Mouse (Mus musculus): Measurements from ENCODE around the gene Adgrg7. TPM values are rescaled to one million over a fixed set of nuclear protein-coding genes. Genes with fewer than 3 reads are reported as not detected.

Adgrg7 gene
- total RNA-seq, 4 experiments from 2014 or later = not detected

DNA sequence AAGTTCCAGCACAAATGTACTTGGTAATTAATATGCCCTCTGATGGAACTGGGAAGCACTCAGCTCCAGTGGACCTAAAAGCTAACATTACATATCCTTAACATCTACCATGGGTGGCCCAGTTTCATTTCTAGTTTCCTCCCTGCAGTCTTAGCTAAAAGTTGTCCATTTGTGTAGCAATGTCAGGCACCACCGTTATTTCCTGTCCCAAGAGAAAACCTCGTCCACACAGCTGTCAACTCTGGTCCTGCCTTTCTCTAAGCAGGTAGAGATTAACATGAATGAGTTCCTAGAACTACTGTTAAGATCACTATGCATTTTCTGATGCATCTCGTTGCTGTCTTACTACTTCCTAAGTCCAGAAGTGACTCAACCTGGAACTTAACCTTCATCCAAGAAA lies 80.0 kb downstream of the Adgrg7 start:
- DNase-seq (ENCODE audit: low spot score in 2 of 2) = no peak

DNA sequence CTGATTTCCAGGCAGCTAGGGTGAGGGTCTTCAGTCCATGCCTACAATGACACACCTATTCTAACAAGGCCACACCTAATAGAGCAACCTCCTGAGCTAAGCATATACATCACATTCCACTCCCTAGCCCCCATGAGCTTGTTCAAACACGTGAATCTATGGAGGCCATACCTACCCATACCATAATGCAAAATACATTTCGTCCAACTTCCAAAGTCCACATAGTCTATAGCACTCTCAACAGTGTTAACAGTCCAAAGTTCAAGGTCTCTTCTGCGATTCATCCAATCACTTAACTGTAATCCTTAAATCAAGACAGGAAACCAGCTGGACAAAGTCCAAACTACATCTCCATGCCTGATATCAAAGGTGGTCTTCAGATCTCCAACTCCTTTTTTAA lies 85.6 kb downstream of the Adgrg7 start:
- DNase-seq (ENCODE audit: low spot score in 2 of 2) = no peak

DNA sequence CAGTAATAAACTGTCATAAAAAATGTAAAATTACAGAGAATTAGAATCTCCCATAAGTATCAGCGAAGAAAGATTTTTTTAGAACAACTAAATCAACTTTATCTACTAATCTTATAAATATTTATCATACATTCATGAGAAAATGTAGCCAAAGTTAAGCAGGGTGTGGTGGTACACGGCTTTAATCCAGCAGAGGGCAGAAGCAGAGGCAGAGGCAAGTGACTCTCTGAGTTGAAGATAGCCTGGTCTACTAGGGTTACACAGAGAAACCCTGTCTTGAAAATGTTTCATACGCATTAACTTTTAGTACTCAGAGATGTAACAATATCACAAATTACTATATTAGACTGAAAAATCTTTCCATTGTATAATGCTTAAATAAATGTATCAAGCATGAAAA lies 89.9 kb downstream of the Adgrg7 start:
- no peak for DNase-seq (ENCODE audit: low spot score in 2 of 2)

DNA sequence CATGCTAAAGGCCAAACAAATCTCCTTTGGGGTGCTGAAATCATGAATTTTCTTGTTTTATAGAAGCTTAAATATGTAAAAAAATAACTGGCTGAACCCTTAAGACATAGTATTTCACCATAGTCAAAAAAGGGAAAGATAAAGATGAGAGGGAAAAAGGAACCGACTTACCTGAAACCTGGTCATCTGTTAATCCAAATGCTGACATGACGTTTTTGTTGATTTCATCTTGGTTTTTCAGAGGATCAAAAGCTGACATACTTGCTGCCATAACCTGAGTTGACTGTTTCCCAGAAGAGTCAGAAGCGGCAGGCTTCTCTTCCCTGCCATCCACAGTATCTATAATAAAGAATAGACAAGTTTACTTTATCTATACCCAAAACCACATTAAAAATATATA lies 94.8 kb downstream of the Adgrg7 start:
- DNase-seq (ENCODE audit: low spot score in 2 of 2) = no peak

DNA sequence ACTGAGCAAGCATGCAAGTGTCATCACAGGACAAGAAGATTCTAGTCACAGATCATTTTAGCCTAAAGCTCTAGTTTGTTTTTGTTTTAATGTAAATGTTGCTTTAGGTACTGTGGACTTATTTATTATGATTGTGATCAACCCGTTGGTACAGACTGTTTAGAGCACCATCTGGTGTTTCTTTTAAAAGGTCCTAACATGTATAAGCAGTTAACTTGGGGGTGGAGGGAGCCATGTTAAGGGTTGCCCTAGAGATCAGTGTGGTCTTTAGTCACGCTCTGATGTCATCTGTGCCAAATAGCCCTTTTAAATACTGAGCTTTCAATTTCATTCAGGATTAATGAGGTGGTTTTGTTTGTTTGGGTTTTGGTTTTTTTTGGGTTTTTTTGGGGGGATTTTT lies 99.2 kb downstream of the Adgrg7 start:
- no peak for DNase-seq (ENCODE audit: low spot score in 2 of 2)

DNA sequence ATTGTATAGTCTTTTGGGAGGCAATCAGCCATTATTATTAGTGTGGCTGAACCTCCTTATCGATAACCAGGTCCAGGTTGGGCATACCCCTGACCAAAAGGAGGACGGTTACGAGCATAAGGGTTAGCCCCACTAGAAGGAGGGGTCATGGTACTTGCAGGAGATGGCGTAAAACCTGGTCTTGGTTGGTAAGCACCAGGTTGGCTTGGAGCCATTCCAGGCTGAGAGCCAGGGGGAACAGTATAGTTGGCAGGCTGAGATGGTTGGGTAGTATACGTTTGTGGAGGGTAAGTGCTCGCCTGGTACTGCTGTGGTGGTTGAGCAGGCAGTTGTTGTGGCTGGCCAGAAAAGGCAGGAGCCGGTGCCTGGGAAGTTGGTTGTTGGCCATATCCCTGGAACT lies 104.9 kb downstream of the Adgrg7 start:
- no peak for DNase-seq (ENCODE audit: low spot score in 2 of 2)

DNA sequence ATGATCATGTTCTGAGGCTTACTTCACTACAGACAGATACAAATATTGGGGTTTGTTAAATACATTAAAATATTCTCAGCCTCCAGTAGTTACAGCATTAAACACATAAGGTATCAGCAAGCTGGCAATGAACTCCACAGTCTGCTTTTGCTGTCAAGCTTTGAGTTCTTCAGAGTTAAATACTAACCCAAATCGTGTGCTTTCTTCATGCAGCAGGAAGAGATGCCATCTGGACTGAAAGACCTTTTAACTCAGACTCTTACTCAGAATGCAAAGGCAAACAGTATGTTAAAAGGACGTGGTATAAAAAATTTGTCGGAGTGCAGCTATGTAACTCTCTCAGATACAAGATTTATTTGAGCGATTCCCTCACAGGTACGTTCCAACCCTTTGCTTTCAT lies 108.9 kb downstream of the Adgrg7 start:
- DNase-seq (ENCODE audit: low spot score in 2 of 2) = no peak

DNA sequence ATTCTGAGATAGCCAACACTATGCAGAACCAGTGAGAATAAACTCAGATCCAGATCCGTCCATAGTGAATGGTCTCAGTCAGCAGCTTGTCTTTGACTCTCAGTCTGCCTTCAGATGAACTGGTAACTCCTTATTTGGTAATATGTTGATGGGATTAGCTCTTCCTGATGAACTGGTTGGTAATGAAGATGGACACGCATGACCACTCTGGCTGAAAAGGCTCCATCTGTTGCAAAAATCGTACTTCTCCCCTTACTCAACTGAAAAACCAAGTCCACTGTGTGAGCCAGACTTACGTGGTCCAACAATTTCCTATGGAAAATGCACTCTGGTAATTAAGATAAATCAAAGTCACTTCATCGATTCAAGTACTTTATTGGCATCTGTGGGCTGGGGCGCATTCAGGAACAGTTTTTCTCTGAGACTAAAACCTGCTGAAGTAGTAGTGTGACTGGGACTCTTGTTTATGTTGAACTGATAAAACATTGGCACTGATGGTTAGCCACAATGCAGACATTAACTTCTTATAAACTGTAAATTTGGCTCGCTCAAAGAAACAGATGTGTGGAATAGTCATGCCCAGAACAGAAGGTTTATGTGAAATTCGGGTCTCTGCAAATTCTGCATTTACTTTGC lies 114.5 kb downstream of the Adgrg7 start:
- DNase-seq (ENCODE audit: low spot score in 2 of 2) = no peak

DNA sequence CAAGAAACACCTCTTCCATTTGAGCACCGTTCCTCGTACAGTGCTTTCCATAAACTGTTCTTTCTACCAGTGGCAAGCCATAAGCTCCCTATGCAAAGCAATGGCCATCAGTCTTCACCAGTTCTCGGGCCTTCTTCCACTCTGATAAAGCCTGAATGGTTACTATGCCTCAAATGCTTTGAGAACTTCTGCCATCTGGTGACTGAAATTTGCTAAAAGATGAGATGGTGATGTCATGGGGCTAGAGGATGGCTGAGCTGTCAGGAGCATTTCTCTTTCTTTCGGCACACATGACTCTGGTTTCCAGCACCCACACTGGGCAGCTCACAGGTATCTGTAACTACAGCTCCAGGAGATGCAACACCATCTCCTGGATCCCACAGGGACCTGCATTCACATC lies 118.5 kb downstream of the Adgrg7 start:
- no peak for DNase-seq (ENCODE audit: low spot score in 2 of 2)

Other genes with a start within 250 kb of the Adgrg7 start
- 10 to 100 TPM; 39.4 to 49.2 (median 40.6) TPM for gene Tfg, start 78.4 kb downstream of the Adgrg7 start, total RNA-seq (2022)
- 1 to 10 TPM in 1 of 4 experiments, under 1 TPM in 3; 0.19 to 1.7 (median 0.24) TPM for gene Tmem45a, start 90.3 kb upstream of the Adgrg7 start, total RNA-seq (2022)
- gene Lnp1, start 132.2 kb upstream of the Adgrg7 start, total RNA-seq (2022) = not detected